Mouse (Mus musculus) ES-Bruce4 (cell line): ENCODE results near the gene Hmcn2.
A peak's percentile ranks its signal among the peaks of the same experiment; 100 is the strongest.

Experiments used
- CTCF ChIP-seq: IDR thresholded peaks from one replicate; pipeline ENCODE4 v1.8.1; 2011; ENCODE audit warnings: low read depth, low read length
- EP300 ChIP-seq: IDR thresholded peaks from 2 replicates; pipeline ENCODE4 v1.6.1; 2011; ENCODE audit warnings: low read depth, low read length; ENCODE audit not compliant: insufficient read depth
- POLR2A ChIP-seq: IDR thresholded peaks from one replicate; pipeline ENCODE4 v1.8.1; 2011; ENCODE audit warnings: low read length; ENCODE audit not compliant: insufficient read depth

- no peak for TF ChIP-seq POLR2A
- TF ChIP-seq CTCF = peak; percentile 91
- TF ChIP-seq EP300 = no peak
Observed at GRCm38 (mm10) chr2:31381292-31381846, 67.2 kb downstream of the Hmcn2 start.
